Mouse (Mus musculus) C2C12 (cell line): ENCODE measurements around the gene Oxld1. TPM values are rescaled to one million over a fixed set of nuclear protein-coding genes. Genes with fewer than 3 reads are reported as not detected.

Experiments
- H3K27me3 ChIP-seq: one replicate; pipeline ENCODE4 v1.6.1; 2011; ENCODE audit not compliant: control insufficient read depth, insufficient read depth, insufficient read length
- H3K36me3 ChIP-seq: one replicate; pipeline ENCODE4 v1.6.1; 2011; ENCODE audit not compliant: control insufficient read depth, insufficient read depth
- H3K4me3 ChIP-seq: one replicate; pipeline ENCODE4 v1.5.1; 2011; ENCODE audit warnings: mild to moderate bottlenecking, control low read depth; ENCODE audit not compliant: poor library complexity, insufficient read depth, severe bottlenecking
- H3K79me2 ChIP-seq: one replicate; pipeline ENCODE4 v1.6.1; 2011; ENCODE audit not compliant: control insufficient read depth, insufficient read depth
- H3K79me3 ChIP-seq: one replicate; pipeline ENCODE4 v1.6.1; 2011; ENCODE audit warnings: low read depth, control low read depth
- H3ac ChIP-seq: one replicate; pipeline ENCODE3; 2011; ENCODE audit warnings: low read depth; ENCODE audit not compliant: control insufficient read depth, insufficient read length
- CEBPB ChIP-seq: IDR thresholded peaks from one replicate; pipeline ENCODE4 v1.6.1; 2011; ENCODE audit warnings: low read depth, mild to moderate bottlenecking, control low read depth, moderate library complexity
- CTCF ChIP-seq: IDR thresholded peaks from one replicate; pipeline ENCODE4 v1.5.1; 2011; ENCODE audit not compliant: control insufficient read depth, insufficient read depth, insufficient read length
- FOSL1 ChIP-seq: IDR thresholded peaks from one replicate; pipeline ENCODE4 v1.8.0; 2011; ENCODE audit warnings: mild to moderate bottlenecking, low read length; ENCODE audit not compliant: poor library complexity, insufficient read depth, severe bottlenecking
- MAX ChIP-seq: IDR thresholded peaks from one replicate; pipeline ENCODE4 v1.6.1; 2011; ENCODE audit warnings: mild to moderate bottlenecking, control low read depth
- MYOD1 ChIP-seq: IDR thresholded peaks from one replicate; pipeline ENCODE4 v1.6.1; 2011; ENCODE audit warnings: low read depth; ENCODE audit not compliant: control insufficient read depth, insufficient read length
- MYOG ChIP-seq: IDR thresholded peaks from one replicate; pipeline ENCODE4 v1.6.1; 2011; ENCODE audit not compliant: control insufficient read depth, insufficient read length; ENCODE audit errors: extremely low read depth
- USF1 ChIP-seq: IDR thresholded peaks from one replicate; pipeline ENCODE4 v1.6.1; 2011; ENCODE audit warnings: low read depth, mild to moderate bottlenecking, control low read depth, moderate library complexity
- long read RNA-seq, 2 experiments: library from polyadenylated mRNA; unstranded; transcript quantifications; one replicate each; pipeline ENCODE4 v2.0.0; 2019 to 2020
- polyA plus RNA-seq: library from polyadenylated mRNA; unstranded; fragments of >200 nt; fragmentation: generic; extraction: Trizol; gene quantifications from one replicate; pipeline ENCODE4 v1.2.1, GENCODE M21; 2012; ENCODE audit warnings: missing spikeins

Oxld1 gene
- 7.5 TPM for polyA plus RNA-seq
- long read RNA-seq, experiment 1, transcript Oxld1-201 (2 exons, 813 nt): major isoform, 7 of 10 reads
- long read RNA-seq, experiment 1, partial matches to known transcripts: 0 of 10 reads
- long read RNA-seq, experiment 1, other reads (novel, unspliced or antisense): 2 of 10 reads
- long read RNA-seq, experiment 2: 0 reads

DNA sequence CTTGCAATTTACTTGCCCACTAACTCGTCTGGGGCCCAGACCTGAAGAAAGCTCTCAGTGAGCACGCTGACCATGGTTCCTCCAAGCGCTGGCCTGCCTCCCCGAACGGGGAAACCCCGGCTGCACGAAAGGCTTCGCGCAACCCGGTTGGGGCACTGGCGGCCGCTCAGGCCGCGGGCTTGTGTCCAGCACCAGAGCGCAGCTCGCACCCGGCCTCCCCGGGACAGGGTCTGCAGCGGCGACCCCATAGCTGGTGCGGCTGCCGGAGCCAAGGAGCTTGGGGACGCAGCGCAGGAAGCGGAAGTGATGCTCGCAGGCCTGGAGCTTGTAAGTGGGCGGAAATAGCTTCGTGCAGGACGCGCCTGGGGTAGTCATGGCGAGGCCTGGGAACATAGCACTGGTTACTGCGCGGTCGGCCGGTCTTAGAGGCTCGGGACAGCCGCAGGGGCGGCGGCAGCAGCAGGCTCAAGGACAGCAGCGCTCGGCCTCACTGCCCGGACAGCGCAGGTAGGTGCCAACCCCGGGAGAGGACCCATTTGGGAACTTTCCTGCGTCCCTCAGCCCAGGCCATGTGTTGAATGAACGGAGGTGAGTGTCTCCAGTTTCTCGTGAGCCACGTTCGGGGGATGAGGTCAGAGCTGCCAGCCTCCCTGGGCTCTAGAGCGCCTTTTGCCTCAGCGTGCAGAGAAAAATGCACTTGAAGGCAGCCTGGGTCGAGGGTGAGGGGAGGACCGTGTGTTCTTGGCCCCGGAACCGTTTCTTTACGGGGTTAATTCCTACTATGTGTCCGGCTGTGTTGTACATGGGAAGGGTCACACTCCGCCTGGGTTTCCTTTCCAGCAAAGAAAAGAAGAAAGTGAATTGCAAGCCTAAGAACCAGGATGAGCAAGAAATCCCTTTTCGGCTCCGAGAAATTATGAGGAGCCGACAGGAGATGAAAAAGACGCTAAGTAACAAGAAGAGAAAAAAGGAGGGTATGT, at the start of gene Oxld1, which contains the start of gene Ccdc137:
Oxld1 (minus strand) TSS at position 297 of the 980 bp plus-strand sequence.
Ccdc137 (plus strand) TSS at position 344 of the 980 bp plus-strand sequence.
- Histone ChIP-seq H3K4me3 (peak within 1 kb of the TSS; percentile 94), H3K36me3 (peaks cover 37% of the 10 kb centered on the region), H3K79me2 (peaks cover 51% of the 10 kb centered on the region), H3ac (peak within 1 kb of the TSS; percentile 88), H3K27me3 (no peaks in the 10 kb centered on the region), H3K79me3 (peaks cover 25% of the 10 kb centered on the region)
- TF ChIP-seq MAX: peak; percentile 68
- TF ChIP-seq CTCF: no peak

DNA sequence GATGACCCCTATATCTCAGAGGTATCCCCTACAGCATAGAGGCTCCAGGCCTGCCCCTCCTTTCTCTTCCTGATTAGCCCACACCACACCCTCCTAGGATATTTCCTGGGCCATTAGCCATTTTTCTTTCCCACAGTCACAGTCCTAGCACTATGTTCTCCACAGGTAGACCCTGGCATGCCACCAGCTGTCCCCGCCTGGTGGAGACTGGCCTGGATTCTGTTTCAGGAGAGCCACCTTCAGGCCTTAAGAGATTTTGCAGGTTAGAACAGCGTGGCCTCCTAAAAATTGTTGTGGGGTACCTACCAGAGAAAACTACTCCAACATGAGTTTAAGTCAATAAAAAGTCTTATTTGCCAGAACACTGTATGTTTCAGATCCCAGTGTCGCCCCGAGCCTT, 49.0 kb upstream of the Oxld1 start:
- H3K36me3 ChIP-seq: no peaks in the 10 kb centered on the region
- no peak overlapping the region for H3ac ChIP-seq
- H3K79me3 ChIP-seq: no peaks in the 10 kb centered on the region
- no peaks in the 10 kb centered on the region for H3K79me2 ChIP-seq
- TF ChIP-seq MYOD1: no peak
- TF ChIP-seq USF1: no peak
- no peak for TF ChIP-seq MAX
- no peak for TF ChIP-seq FOSL1
- no peak for TF ChIP-seq MYOG
- H3K4me3 ChIP-seq: no peak overlapping the region
- H3K27me3 ChIP-seq: no peaks in the 10 kb centered on the region

DNA sequence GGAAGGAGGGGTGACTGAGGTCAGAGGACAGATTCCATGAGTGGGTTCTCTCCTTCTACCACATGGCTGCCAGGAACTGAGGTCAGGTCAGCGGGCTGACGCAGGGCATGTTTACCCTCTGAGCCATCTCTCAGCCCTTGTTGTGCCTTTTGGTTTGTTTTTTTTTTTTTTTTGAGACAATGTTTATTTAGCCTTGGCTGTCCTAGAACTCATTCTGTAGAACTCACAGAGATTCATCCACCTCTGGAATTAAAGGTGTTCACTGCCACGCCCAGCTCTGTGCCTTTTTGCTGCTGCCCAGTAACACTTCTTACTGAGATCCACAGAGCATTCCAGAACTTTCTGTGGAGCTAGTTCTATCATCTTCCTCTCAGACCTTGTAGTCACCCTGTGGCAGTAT, 47.8 kb upstream of the Oxld1 start:
- Histone ChIP-seq H3K79me3 (no peaks in the 10 kb centered on the region), H3ac (no peak overlapping the region), H3K36me3 (no peaks in the 10 kb centered on the region), H3K4me3 (no peak overlapping the region), H3K79me2 (no peaks in the 10 kb centered on the region), H3K27me3 (no peaks in the 10 kb centered on the region)
- TF ChIP-seq CTCF: no peak
- no peak for TF ChIP-seq USF1
- no peak for TF ChIP-seq FOSL1
- TF ChIP-seq MYOG: no peak
- TF ChIP-seq MAX: no peak
- no peak for TF ChIP-seq MYOD1
- no peak for TF ChIP-seq CEBPB

DNA sequence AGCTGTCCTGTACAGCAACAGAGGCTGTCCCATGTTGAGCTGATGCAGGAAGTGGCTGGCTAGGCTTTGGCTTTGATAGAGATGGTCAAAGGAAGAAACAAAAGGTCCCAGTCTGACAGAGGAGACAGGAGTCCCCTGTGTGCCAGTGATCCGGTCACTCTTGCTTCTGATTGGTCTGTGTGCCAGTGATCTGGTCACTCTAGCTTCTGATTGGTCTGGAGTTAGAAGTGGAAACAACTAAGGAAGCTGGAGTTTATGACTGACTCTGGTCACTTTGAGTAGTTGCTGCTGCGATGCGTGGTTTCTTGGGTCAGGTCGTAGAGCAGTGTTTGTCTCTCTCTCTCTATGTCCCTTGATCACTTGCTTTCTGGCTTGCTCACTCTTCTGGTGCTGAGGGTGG, 43.8 kb upstream of the Oxld1 start:
- TF ChIP-seq FOSL1: no peak
- no peak for TF ChIP-seq CTCF
- no peak for TF ChIP-seq MYOD1
- Histone ChIP-seq H3K79me2 (no peaks in the 10 kb centered on the region), H3K4me3 (no peak overlapping the region), H3K36me3 (peaks cover 22% of the 10 kb centered on the region), H3K27me3 (no peaks in the 10 kb centered on the region), H3ac (no peak overlapping the region), H3K79me3 (no peaks in the 10 kb centered on the region)

DNA sequence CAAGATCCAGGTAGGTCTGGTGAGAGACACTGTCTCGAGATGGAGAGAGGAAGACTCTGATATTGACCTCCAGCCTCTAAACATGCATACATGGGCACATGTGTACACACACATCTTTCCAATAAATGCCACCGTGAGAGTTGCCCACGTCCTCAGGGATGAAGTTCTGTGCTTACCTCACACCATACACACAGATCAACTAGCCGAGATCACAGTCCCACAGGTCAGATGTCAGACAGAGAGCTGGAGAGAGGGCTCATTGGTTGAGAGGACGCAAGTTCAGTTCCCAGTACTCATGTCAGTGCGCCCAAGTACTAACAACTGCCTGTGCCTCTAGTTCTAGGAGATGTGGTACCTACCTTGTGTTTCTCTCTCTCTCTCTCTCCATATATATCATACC, 43.1 kb upstream of the Oxld1 start:
- Histone ChIP-seq H3ac (no peak overlapping the region), H3K36me3 (peaks cover 27% of the 10 kb centered on the region), H3K4me3 (no peak overlapping the region), H3K79me3 (no peaks in the 10 kb centered on the region), H3K79me2 (no peaks in the 10 kb centered on the region), H3K27me3 (no peaks in the 10 kb centered on the region)
- TF ChIP-seq CEBPB (no peak), CTCF (no peak), USF1 (no peak), FOSL1 (no peak), MAX (no peak), MYOG (no peak), MYOD1 (no peak)

DNA sequence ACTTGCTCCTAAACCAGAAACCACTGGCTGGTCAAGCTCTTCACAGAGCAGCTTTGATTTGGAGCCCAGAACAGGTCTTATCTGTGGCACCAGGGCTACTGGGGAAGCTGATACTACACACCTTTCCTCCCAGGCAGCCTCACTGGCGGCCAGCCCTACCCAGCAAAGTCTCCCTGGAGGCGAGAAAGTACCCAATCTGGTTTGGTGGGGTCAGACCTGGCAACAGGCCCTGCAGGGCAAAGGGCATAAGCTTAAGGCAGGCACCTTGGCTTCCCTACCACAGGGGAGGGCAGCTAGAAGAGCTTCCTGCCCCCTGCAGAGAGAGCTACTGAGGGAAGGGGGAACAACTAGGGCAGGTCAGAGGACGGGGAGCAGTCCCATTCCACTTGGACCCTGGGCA, 42.5 kb upstream of the Oxld1 start:
- Histone ChIP-seq H3K36me3 (peaks cover 34% of the 10 kb centered on the region), H3K4me3 (no peak overlapping the region), H3K79me2 (no peaks in the 10 kb centered on the region), H3ac (no peak overlapping the region), H3K27me3 (no peaks in the 10 kb centered on the region), H3K79me3 (no peaks in the 10 kb centered on the region)
- TF ChIP-seq MYOD1 (no peak), MAX (no peak), USF1 (no peak), CEBPB (no peak), MYOG (no peak), CTCF (no peak), FOSL1 (no peak)
